Mouse (Mus musculus) adrenal gland, adult (tissue): ENCODE data around the gene Slc7a15.
"Not testable (repeated sequence)": the region's sequence is repeated elsewhere in the genome, so short reads cannot be mapped to it uniquely, and the experiment has no call there.

Experiments
- DNase-seq, 2 experiments: peaks; one replicate each; pipeline ENCODE4 v3.0.0; 2022 to 2023; ENCODE audit warnings: low spot score in 1 of 2; ENCODE audit not compliant: inconsistent age in 2 of 2

Gene Slc7a15

DNA sequence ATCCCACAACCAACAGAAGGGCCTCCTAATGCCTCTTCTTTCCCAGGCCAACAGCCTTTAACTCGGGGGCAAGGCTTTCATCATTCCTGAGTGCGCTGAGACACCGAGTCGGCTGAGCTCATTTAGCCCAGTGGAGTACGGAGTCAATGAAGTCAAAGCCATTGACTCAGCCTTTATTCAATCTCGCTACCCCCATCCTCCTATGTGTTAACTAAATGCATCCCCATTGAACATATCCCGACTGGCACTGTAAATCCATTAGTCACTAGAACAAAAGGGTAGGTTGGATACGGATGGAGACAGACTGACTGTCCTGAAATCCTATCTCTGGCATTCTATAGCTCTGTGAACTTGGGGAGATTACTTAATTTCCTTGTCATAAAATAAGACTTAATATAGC lies 36.7 kb downstream of the Slc7a15 start:
- DNase-seq, result not testable (repeated sequence)

DNA sequence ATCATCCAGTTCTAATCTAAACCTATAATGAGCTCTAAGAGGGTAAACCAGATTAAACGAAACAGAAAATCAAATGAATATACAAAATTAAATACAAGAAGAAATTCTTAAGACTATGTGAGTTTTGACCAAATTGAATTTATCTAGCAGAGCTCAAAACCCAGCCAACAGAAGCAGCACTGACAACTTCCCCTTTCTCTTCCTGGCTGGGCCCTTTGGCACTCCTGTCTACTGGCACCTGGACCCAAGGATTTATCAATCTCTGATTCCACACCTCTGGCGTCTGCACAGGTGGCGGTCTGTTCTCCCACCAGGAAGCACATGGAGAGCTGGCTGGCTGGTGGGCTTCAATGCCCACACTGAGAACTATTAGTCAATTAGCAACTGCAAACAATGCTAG lies 39.0 kb downstream of the Slc7a15 start:
- not testable (repeated sequence) for DNase-seq

DNA sequence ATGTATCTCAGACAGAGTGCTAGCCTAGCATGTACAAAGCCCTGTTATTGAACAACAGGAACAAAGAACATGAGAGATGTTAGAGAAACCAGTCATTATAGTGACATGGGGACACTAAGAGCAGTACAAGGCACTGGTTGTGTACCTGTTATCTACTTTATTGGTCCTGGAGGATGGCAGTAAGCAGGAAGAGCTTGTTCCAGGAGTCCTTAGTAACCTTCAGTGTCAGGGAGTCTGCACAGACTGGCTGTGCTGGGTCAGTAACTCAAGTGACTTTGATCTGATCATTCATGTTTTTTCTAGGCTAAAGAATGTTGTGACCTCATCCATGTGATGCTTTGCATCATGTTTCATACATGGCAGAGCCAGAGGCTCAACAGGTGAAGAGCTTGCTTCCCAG lies 42.7 kb downstream of the Slc7a15 start:
- no peak for DNase-seq

DNA sequence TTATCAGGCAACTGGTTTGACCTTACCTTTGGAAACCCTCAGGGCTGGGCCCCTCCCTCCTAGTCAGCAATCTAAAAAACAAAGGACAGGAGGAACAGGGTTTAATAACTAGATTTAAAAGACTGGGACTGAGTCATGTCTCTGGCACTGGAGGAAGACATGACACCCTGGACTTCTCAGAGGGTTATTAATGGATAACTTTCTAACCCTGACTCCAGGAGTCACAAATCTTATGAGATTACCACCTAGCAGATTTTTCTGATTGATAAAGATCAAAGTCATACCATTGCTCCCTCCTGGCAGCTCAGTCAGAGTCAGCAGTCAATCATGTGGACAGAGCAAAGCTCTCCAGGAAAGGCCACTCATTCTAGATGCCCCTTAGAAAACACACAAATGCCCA lies 43.4 kb downstream of the Slc7a15 start:
- peak in 1 of 2 experiments; percentile 35 for DNase-seq

DNA sequence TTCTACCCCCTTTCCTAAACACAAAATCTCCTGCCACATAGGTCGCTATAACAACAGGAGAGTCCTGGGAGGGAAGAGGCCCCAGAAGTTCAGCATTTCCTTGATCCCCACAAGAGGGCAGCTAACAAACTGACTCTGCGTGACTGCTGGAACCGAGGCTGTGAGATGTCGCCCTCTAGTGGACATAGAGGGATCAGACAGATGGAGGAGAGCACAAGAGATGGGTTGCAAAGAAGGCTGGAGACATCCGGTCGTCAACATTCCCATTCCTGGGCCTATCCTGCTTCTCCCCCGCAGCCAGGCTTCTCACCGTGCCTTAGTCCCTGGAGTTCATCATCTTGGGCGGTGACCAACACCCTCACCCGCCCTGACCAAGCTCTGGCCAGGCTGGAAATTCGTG lies 51.5 kb downstream of the Slc7a15 start:
- peak; percentile 68 to 87 for DNase-seq

DNA sequence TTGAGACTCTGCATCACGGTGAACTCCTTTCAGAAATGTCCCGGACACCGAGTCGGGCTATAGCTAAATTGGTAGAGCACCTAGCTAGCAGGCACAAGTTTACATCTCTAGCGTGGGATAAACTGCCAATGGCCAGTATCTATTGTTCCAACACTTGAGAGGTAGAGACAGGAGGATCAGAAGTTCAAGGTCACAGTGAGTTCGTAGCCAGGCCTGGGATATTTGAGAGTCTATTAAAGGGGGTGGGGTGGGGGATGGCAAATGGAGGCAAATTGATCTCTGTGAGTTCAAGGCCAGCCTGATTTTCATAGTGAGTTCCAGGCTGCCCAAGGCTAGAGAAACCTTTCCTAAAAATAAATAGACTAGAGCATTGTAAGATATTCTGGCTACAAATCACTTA lies 52.1 kb downstream of the Slc7a15 start:
- no peak for DNase-seq

DNA sequence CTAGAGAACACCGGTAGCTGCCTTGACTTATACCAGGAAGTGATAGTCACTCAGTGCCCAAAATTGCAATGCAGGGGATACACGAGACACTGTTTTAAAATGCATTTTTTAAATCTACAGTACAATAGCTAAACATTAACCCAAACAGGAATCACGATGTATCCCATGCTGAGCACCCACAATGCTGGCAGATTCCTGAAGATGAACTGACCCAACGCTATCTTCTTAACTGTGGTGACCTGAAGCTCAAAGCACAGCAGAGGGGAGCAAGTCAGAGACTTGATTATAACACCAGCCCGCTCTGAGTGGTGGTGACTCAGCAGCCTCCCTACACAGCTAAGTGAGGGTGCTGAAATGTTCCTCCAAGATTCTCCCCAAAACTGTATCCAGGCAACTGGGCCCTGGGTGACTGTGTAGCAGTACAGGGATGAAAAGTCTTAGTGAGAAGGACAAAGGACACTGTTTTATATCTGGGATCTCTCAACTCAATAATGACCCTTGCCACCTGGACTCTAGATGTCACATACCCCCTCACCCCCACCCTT lies 53.7 kb downstream of the Slc7a15 start:
- no peak for DNase-seq

DNA sequence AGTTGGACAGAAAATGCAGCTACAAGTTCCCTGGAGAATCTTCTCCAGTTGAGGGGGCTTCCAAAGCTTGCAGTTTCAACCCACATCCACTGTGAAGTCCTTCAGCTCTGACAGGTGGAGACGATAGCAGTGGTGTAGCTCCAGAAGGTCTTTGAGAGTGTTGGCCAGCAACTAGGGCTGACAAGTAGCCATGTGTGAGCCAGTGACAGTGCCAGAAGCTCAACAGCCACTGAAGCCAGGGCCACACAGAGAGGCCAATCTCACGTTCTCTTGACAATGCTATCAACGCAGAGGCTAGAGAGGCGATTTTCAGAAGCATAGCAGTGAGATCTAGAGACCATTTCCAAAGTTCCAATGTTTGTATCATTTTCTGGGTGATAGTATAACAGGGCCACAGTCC lies 56.5 kb downstream of the Slc7a15 start:
- DNase-seq, result no peak

DNA sequence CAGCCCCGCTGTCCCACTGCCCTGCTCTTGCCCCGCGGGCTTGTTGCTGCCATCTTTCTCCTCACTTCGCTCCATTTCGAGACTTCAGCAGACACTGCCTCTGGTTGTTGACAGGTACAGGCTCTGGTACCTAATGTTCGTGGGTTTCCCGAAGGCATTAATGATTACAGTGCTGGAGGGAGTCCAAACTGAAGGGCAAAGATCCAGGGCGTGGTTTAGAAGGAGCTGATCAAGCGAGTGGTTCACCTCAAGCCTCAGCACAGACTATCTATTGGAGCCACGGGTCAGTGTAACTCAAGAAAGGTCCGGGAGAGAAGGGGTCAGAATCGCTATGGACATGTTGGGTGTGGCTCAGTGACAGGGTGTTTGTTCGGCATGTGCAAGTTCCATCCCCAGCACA lies 59.4 kb downstream of the Slc7a15 start:
- DNase-seq, result no peak

DNA sequence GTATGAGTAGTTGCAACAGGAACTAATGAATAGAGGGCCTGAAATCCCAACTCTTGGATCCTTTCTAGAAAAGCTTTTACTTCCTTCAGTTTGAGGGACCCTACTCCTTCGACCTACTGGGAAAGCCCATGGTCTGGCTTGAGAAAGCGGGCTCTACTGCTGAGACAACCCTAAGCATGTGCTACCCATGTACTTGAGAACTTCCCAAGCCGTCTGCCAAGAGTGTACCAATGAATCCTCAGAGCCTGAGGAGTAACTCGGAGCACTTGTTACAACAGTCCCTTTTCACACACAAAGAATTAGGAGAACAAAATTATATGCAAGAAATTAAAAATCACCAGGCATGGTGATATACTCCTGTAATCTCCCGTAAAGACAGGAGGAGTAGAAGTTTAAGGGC lies 61.6 kb downstream of the Slc7a15 start:
- no peak for DNase-seq

DNA sequence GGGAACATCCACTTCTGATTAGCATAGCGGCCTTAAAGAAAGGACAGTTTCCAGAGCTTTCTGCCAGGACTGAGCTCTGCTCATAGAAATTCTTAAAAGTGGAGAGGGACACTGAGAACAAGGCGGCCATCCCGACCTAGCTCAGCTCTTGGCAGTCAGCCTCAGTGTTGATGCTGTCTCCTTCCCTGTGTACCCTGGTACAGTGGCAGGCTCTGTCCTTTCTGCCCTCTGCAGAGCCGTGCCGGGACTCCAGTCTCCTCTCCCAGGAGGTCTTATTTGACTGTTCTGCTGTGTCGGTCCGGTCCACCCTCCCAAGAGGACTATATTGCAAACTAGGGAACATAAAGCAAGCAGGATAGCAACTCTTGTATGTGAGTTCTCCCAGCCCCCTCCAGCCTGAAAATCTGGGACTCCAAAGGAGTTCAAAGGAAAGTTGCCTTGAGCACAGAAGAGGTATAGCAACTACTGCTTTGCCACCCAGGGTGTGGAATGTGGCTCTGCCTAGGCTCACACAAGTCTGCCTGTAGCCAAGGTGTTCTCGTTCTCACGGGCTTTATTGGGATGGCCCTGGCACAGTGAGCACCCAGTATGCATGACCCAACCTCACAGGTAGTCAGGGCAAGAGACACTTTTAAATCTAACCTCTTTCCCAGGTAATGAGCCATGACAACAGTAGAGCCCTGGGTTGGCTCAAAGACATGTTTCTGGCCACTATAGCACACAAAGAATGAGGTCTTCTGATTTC lies 62.5 kb downstream of the Slc7a15 start:
- no peak for DNase-seq

DNA sequence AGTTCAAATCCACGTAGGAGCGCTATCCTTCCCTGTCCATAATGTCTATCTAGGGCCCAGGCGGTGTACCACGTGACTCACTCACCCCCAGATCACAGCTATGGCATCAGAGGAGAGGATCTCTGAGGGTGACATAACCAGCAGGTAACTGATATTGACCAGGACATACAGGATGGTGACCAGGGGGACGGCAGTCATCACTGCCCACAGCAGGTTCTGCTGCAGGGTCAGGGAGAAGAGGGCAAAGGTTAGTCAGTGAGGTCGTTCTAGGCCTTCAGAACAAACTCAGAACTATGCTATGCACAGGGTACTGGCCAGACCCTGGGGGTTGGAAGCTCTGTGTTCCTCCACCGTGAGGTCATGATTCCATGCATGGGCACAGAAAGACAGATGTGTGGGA lies 63.3 kb downstream of the Slc7a15 start:
- DNase-seq, result no peak

DNA sequence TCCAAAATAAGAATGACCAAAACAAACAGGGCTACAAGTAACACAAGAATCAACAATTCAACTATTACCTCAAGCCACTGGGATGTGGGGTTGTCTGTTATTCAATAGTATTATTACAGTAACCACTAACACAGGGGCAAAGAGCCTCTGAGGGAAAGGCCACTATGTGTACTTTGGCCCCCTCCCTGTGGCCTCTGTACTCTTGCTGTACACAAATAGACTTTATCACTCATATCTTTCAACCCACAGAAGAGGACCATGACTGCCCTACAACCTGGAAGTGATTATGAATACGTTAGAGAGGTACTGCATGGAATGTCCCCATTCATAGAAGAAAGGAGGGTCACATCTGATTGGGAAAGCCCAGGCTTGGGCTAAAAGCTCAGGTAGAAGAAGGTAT lies 64.0 kb downstream of the Slc7a15 start:
- DNase-seq, result no peak

DNA sequence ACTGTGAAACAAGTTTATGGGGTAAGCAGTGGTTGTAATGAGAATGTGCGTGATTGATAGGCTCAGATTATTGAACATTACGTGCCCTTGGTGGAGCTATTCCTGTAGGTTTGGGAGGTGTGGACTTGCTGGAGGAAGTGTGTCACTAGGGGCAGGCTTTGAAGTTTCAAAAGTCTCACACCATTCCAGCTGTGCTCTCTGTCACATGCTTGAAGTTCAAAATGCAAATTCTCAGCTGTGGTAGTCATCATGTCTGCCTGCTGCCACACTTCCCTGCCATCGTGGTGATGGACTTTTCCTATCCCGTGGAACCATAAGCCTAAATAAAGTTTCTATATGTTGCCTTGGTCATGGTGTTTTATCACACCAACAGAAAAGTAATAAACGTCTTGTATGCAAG lies 71.1 kb downstream of the Slc7a15 start:
- no peak for DNase-seq

DNA sequence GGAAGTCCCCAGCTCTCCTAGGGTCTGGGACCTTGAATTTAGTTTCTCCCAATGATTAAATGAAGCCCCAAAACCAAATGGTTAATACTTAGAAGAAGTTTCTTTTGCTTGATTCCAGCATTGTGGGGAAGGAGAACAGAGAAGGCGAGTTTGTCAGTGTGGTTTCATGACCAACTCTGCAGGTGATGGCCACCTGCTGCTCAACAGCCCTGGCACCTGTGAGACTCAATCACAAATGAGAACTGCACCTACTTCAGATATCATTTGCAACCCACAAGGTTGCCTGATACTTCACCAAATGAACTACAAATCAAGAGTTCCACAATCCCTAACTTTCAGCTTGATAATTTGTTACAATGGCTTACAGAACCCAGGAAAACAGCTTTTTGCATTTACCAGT lies 71.7 kb downstream of the Slc7a15 start:
- DNase-seq, result no peak

DNA sequence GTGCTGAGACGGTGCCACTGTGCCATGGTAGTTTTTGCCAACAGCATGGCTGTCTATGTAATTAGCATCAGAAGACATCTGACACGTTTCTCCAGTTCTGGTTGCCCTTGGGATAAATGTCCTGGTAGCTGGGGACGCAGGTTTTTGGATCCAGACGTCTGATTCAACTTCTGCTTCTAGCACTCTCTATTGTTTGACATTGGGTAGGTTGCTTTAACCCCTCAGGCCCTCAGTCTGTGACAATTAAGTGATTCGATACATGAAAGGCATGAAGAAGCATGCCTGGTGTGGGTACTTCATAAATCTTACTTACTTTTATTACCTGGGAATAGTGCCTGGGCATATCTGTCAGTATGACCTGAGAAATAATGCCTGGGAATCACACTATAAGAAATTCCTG lies 74.8 kb downstream of the Slc7a15 start:
- DNase-seq, result no peak

DNA sequence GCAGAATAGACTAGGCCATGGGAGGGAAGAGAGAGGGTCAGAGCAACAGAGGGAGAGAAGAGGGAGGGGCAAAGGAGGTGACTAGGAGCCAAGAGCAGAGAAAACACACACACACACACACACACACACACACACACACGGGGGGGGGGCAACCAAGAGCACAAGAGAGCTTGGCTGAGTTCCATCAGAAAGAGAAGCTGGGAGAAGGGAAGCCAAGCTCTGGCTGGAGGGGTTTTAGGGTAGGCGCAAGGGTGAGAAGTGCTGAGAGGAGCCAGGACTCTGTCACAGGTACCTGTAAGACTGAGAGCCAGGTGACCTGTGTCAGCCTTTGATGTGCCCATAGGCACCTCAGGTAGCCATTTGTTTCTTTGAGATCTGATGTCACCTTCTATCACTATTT lies 76.2 kb downstream of the Slc7a15 start:
- no peak for DNase-seq

DNA sequence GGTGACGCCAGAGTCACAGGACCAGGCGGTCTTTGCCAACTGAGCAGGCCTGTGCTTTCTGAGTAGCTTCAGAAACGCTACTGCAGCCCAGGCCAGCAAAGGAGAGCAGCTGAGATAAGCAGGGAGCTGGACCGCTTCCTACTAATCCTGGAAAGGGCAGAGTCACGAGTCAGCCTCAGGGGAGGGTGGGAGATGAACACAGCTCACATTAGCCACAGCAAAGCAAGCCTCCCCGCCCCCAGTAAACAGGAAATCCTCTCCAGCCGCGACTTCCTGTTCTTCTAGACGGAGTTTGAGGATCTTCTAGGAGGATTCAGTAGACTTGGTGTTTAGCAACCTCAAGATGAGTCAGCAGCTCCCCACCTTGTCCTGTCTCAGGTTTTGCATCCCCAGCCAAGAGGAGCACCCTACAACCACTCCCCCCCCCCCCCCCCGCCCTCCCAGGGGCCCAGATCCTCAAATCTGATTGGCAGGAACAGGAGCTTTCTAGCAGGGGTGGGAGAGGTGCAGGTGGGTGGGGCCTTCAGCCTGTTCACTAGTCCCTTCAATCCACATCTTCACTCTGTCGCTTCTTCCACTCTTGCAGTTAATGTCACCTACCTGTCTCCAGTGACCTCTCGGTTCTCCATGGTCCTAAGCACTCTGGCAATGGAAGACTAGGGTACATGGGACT lies 77.4 kb downstream of the Slc7a15 start:
- DNase-seq, result peak; percentile 66 to 78

DNA sequence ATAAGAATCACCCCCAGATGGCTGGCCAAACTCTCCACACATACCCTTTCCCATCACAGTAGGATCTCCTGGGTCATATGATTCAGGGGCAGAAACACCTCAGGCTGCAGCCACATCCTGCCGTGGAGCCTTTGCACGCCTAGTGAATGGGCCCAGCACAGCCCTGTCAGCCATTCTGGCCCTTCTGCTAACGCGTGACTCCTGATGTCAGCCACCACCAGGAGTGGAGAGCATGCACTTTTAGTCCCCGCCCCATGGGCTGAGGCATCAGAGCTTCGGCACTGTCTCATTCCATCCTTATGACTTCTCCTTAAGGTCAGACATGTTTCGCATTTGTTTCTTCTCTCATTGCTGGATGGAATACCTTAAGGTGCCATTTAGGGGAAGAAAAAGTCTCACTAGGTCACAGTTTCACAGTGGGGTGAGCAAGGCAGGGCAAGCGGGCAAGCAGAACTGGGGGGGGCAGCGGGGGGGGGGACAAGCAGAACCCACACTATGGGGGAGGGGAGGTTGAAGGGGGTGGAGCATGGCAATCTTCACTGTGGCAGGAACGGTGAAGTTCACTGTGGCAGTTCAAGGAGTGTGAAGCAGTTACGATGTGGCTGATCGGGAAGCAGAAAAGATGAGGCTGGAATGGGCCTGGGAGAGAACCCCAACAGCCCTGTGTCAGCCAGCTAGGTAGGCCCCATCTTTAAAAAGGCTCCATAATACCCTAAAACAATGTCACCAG lies 79.3 kb downstream of the Slc7a15 start:
- peak in 1 of 2 experiments; percentile 23 for DNase-seq

DNA sequence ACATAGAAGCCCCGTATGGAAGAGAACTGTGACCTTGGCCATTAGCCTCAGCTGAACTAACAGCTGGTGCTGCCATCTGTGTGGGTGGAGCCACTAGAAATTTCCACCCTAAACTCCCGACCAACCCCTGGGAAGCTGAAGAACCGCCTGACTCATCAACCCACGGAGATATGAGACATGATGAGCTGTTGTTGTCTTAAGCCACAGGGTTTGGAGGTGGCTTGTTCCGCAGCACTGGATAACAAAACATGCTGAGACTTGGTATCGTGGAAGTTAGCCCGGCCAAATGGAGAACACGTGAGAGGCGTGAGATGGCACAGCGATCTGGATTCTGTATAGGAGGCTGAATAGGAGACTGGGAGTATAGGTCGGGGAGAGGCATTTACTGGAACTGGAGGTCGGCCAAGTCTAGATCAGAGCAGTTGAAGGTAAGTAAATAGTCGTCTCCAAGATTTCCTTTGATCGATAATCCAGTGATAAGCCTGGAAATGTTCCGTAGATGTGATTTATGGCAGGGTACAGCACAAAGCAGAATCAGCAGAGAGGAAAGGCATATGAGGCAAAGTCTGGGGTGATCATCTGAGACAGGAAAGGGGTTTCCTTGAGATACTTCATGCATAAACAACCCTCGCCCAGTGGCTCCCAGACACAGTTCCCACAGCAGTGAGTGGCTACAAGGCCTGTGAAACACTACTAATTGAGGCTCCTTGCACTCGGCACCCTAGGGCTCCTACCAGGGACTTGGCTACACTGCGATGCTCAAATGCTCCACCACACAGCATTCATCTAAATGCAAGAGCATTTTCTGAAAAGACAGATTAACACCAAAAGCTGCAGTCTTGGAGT lies 87.6 kb downstream of the Slc7a15 start:
- DNase-seq, result peak; percentile 58 to 78
